Mouse (Mus musculus) E14TG2a.4 (cell line): ENCODE measurements around the gene Ercc2.

Source experiments
- H3K27me3 ChIP-seq: 2 replicates; pipeline ENCODE4 v1.6.1; 2014; ENCODE audit warnings: low read length, control low read depth; ENCODE audit not compliant: insufficient read depth
- H3K36me3 ChIP-seq: 2 replicates; pipeline ENCODE4 v1.6.1; 2014; ENCODE audit warnings: low read length, control low read depth; ENCODE audit not compliant: insufficient read depth
- H3K4me1 ChIP-seq: replicated peaks from 2 replicates; pipeline ENCODE4 v1.6.1; 2014; ENCODE audit warnings: low read depth, low read length, control low read depth
- H3K4me3 ChIP-seq: replicated peaks from 2 replicates; pipeline ENCODE4 v1.5.1; 2014; ENCODE audit warnings: mild to moderate bottlenecking, low read length
- H3K9me3 ChIP-seq: 2 replicates; pipeline ENCODE4 v1.6.1; 2014; ENCODE audit warnings: low read length, control low read depth
- CTCF ChIP-seq: conservative IDR thresholded peaks from 2 replicates; pipeline ENCODE4 v1.5.1; 2014; ENCODE audit warnings: low read length
- NANOG ChIP-seq: IDR thresholded peaks from 2 replicates; pipeline ENCODE4 v1.6.1; 2014; ENCODE audit warnings: borderline replicate concordance, low read length, mixed read lengths
- POU5F1 ChIP-seq: IDR thresholded peaks from 2 replicates; pipeline ENCODE4 v1.6.1; 2014; ENCODE audit warnings: low read length, borderline replicate concordance

Ercc2 gene

DNA sequence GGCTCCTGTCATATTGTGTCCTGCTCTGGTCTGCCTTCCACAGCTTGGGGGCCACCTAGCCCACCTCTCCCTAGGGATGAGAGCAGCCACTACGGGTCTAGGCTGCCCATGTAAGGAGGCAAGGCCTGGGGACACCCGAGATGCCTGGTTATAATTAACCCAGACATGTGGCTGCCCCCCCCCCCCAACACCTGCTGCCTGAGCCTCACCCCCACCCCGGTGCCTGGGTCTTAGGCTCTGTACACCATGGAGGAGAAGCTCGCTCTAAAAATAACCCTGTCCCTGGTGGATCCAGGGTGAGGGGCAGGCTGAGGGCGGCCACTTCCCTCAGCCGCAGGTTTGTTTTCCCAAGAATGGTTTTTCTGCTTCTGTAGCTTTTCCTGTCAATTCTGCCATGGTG, 27.9 kb downstream of the Ercc2 start:
- no peak for TF ChIP-seq CTCF
- H3K4me3 ChIP-seq, result no peak overlapping the region
- peaks cover 9% of the 10 kb centered on the region for H3K9me3 ChIP-seq
- H3K27me3 ChIP-seq, result peaks cover 31% of the 10 kb centered on the region
- peaks cover 41% of the 10 kb centered on the region for H3K4me1 ChIP-seq
- no peaks in the 10 kb centered on the region for H3K36me3 ChIP-seq

DNA sequence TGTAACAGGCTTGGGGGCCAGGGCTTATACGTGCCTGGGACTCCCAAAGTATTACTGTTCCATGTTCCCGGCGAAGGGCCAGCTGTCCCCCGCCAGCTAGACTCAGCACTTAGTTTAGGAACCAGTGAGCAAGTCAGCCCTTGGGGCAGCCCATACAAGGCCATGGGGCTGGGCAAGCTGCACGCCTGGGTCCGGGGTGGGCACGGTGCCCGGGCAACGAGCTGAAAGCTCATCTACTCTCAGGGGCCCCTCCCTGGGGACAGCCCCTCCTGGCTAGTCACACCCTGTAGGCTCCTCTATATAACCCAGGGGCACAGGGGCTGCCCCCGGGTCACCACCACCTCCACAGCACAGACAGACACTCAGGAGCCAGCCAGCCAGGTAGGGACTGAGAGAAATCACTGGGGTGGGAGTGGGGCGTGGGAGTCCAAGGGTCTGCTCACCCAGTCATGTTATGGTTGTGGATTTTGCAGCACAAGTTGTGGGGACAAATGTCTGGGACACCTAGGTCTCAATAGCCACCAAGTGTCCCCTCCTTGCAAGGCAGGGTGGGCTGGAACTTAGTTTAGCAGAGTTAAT, 29.0 kb downstream of the Ercc2 start:
- peaks cover 33% of the 10 kb centered on the region for H3K27me3 ChIP-seq
- H3K36me3 ChIP-seq, result no peaks in the 10 kb centered on the region
- TF ChIP-seq CTCF (no peak), NANOG (no peak), POU5F1 (no peak)
- H3K4me3 ChIP-seq, result no peak overlapping the region
- peaks cover 9% of the 10 kb centered on the region for H3K9me3 ChIP-seq
- peaks cover 47% of the 10 kb centered on the region for H3K4me1 ChIP-seq

DNA sequence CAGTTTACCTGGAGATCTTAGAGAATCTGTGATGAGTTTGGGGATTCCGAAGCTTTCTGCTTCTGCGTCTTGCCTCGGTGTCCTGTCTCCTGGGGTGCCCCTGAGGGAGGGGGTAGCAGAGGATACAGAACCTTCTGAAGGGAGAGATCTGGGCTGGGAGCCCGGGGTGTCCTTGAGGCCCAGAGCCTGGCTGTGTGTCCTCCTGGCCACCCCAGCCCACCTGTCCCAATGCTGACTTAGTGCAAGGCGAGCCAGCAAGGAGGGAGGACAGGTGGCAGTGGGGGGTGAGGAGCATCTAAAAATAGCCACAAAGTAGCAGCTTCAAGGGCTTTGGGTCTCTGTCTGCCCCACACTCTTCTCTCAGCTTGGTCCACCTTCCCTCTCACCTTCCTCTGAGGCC, 30.0 kb downstream of the Ercc2 start:
- peaks cover 41% of the 10 kb centered on the region for H3K4me1 ChIP-seq
- H3K4me3 ChIP-seq, result no peak overlapping the region
- no peaks in the 10 kb centered on the region for H3K36me3 ChIP-seq
- H3K9me3 ChIP-seq, result peaks cover 9% of the 10 kb centered on the region
- H3K27me3 ChIP-seq, result peaks cover 40% of the 10 kb centered on the region
- TF ChIP-seq POU5F1, result no peak
- no peak for TF ChIP-seq CTCF
- TF ChIP-seq NANOG, result no peak

DNA sequence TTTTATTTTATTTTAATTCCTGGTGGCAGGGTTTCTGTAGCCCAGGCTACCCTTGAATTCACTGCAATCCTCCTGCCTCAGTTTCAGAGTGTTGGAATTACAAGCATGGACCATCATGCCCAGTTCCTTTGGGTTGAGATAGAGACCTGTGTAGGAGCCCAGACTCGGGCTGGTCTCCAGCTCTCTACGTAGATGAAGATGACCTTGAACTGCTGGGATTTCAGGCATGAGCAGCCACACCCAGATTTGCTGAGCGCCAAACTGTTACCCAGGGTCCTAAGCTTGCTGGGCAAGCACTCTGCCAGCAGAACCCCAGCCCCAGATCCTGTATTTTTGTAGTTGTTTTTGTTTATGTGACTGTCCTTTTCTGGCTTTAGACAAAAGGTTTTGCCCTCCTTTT, 31.7 kb downstream of the Ercc2 start:
- H3K27me3 ChIP-seq, result peaks cover 42% of the 10 kb centered on the region
- TF ChIP-seq POU5F1 (no peak), CTCF (no peak), NANOG (no peak)
- H3K36me3 ChIP-seq, result no peaks in the 10 kb centered on the region
- peaks cover 35% of the 10 kb centered on the region for H3K4me1 ChIP-seq
- no peak overlapping the region for H3K4me3 ChIP-seq
- peaks cover 9% of the 10 kb centered on the region for H3K9me3 ChIP-seq

DNA sequence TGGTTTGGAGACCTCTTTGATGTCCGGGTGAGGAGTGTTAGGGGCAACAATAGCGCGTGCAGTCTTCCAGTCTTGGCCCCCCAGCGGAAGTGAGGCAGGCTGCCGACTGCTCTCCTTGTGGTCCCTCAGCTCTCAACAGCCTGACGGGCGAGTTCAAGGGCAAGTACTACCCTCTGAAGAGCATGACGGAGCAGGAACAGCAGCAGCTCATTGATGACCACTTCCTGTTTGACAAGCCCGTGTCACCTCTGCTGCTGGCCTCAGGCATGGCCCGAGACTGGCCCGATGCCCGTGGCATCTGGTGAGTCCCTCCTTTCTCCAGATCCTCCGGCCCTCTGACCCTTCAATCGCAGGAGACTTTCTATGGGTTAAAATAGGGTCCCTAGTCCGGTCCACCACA, 34.8 kb downstream of the Ercc2 start:
- H3K27me3 ChIP-seq, result peaks cover 59% of the 10 kb centered on the region
- peak overlapping the region; percentile 29 for H3K4me3 ChIP-seq
- peaks cover 9% of the 10 kb centered on the region for H3K9me3 ChIP-seq
- TF ChIP-seq CTCF (no peak), POU5F1 (no peak), NANOG (no peak)
- H3K4me1 ChIP-seq, result peaks cover 48% of the 10 kb centered on the region
- no peaks in the 10 kb centered on the region for H3K36me3 ChIP-seq

DNA sequence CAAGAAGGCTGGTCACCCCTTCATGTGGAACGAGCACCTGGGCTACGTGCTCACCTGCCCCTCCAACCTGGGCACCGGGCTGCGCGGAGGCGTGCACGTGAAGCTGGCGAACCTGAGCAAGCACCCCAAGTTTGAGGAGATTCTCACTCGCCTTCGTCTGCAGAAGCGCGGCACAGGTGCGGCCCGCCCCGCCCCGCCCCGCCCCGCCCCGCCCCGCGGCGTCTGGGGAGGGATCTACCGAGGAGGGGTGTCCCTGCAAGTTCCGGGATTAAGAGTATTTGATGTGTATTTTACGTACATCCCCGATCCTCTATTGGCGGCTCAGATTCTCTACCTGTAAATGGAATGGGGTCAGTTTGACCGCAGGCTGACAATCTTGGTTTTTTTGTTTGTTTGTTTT, 38.3 kb downstream of the Ercc2 start:
- Histone ChIP-seq H3K4me3 (0 out of 2 replicates have a peak overlapping the region, but pooled peaks have one; percentile 4), H3K4me1 (peaks cover 39% of the 10 kb centered on the region), H3K9me3 (no peaks in the 10 kb centered on the region), H3K36me3 (peaks cover 5% of the 10 kb centered on the region), H3K27me3 (peaks cover 79% of the 10 kb centered on the region)
- TF ChIP-seq CTCF, result no peak
- no peak for TF ChIP-seq NANOG
- no peak for TF ChIP-seq POU5F1

DNA sequence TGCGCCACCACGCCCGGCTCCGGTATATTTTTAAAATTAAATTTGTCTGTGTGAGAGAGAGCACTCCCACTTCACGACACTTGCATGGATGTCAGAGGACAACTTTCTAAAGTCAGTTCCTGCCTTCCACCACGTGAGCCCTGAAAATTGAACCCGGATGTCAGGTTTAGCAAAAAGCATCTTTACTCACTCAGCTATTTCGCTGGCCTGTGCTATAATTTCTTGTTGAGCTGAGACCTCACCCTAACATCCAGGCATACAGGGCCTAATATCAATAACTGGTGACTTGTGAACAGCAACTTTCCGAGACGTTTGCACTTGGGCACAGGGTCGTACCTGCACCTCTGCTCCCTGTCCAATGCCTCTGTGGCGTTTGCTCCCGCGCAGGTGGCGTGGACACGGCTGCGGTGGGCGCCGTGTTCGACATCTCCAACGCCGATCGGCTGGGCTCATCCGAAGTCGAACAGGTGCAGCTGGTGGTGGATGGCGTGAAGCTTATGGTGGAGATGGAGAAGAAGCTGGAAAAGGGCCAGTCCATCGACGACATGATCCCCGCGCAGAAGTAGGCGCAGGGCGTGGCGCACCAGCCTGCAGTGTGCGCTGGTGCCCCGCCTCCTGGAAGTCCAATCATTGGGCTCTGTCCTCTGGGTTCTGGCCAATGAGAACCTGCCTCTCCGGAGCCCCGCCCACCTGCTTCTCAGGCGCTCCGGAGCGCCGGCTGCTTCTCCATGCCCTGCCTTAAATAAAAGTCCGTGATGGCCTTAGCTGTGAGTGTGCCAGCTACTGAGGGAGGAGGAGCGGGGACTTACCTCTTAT, 39.2 kb downstream of the Ercc2 start:
- Histone ChIP-seq H3K4me3 (peak overlapping the region; percentile 78), H3K27me3 (peaks cover 80% of the 10 kb centered on the region), H3K36me3 (peaks cover 12% of the 10 kb centered on the region), H3K4me1 (peaks cover 41% of the 10 kb centered on the region), H3K9me3 (no peaks in the 10 kb centered on the region)
- no peak for TF ChIP-seq CTCF
- no peak for TF ChIP-seq NANOG
- TF ChIP-seq POU5F1, result no peak

DNA sequence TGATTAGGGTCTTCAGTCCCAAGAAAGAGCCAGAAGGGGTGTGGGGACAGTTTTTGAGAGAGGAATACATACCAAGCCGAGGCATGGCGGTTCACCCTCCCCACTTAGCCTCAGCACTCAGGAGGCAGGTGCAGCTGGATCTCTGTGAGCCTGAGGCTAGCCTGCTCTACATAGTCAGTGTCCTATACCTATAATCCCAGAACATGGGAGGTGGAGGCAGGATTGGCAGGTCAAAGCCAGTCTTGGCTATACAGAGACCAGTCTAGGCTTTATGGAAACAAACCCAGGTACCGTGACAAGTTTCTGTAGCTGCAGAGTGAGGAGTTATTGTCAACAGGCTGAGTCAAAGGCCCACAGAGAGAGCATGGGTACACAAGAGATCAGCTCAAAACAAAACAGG, 41.3 kb downstream of the Ercc2 start:
- H3K4me3 ChIP-seq, result no peak overlapping the region
- TF ChIP-seq NANOG, result no peak
- no peak for TF ChIP-seq CTCF
- TF ChIP-seq POU5F1, result no peak
- H3K27me3 ChIP-seq, result peaks cover 70% of the 10 kb centered on the region
- no peaks in the 10 kb centered on the region for H3K9me3 ChIP-seq
- peaks cover 12% of the 10 kb centered on the region for H3K36me3 ChIP-seq
- peaks cover 55% of the 10 kb centered on the region for H3K4me1 ChIP-seq

DNA sequence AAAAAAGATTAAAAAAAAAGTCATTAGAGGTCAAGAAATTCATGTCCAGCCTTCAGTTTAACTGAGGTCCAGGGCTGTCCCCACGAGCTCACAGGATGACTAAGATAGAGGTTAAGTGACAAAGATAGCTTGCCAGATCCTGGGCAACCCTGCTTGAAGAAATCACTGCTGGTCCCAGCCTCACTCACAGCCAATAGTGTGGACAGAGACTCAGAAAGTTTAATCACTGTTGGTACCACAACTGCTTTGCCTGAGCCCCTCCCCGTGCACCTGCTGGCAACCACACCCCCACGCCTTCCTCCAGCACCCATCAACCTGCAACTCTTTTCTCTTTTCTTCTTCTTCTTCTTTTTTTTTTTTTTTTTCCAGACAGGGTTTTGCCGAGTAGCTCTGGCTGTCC, 42.2 kb downstream of the Ercc2 start:
- Histone ChIP-seq H3K4me3 (no peak overlapping the region), H3K9me3 (no peaks in the 10 kb centered on the region)
- TF ChIP-seq CTCF (no peak), NANOG (no peak), POU5F1 (no peak)

More for the DNA sequence above, 42.2 kb downstream of the Ercc2 start:
- Histone ChIP-seq H3K4me1 (peaks cover 63% of the 10 kb centered on the region), H3K27me3 (peaks cover 69% of the 10 kb centered on the region), H3K36me3 (peaks cover 12% of the 10 kb centered on the region)
